Mouse (Mus musculus): ENCODE data around the gene Tex2. TPM values are rescaled to one million over a fixed set of nuclear protein-coding genes. Genes with fewer than 3 reads are reported as not detected.

Gene Tex2
- polyA plus RNA-seq, 1 experiment from 2014 or later: 11.2 TPM

DNA sequence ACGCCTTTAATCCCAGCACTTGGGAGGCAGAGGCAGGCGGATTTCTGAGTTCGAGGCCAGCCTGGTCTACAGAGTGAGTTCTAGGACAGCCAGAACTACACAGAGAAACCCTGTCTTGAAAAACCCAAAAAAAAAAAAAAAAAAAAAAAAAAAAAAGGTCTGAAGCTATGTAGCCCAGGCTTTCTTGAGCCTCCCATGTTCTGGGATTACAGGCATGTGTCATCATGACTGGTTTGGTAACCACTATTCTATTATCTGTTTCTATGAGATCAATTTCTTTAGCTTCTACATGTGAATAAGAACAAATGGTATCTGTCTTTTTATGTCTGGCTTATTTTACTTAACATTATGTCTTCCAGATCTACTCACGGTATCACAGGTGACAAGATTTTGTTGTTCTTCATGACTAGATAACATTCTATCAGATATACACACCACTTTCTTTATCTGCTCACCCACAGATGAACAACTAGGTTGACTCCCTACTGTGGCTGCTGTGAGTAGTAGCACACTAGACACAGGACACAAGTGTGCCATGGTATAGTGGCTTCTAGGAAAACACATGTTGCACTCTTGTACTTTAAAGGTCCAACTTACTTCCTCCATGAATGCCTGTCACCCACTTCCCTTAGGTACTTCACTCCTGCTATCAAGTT lies 135.6 kb downstream of the Tex2 start:
- Histone ChIP-seq H3K9me3 (ENCODE audit: control insufficient read depth, low read length) (no peaks in the 10 kb centered on the region), H3K4me1 (replicated peaks; ENCODE audit: control insufficient read depth, insufficient read depth, low read length) (no peaks in the 10 kb centered on the region), H3K27ac (ENCODE audit: low read depth, low read length) (no peak overlapping the region), H3K36me3 (ENCODE audit: control insufficient read depth, insufficient read depth, low read length) (no peaks in the 10 kb centered on the region), H3K27me3 (ENCODE audit: control insufficient read depth, insufficient read depth, low read length) (no peaks in the 10 kb centered on the region), H3K4me2 (replicated peaks; ENCODE audit: low read depth, low read length) (no peak overlapping the region), H3K9ac (ENCODE audit: low read depth, low read length) (no peak overlapping the region), H3K4me3 (ENCODE audit: low read depth, low read length) (no peak overlapping the region)
- ATAC-seq (ENCODE audit: low FRiP score) (no peak), DNase-seq (ENCODE audit: low spot score) (no peak)
- WGBS: 92% methylated on average over 3 of the region's 4 CpGs

DNA sequence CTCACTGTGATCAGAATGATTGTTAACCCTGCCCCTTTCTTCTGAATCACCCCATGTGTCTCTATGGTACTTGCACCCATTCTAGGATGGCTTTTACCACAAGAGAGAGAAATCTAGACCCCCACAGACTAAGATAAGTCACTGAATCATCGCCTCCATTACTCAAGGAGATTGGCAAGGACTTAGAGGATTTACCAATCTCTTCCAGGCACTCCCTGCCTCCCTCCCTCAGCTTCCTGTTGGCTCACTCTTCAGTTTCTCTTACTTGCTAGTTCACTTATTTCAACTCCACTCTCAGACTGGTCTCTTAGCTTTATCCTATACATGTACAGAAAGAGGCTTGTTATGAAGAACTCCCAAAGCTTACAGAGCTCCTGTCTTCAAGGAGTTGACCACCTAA lies 137.9 kb downstream of the Tex2 start:
- Histone ChIP-seq H3K36me3 (ENCODE audit: control insufficient read depth, insufficient read depth, low read length) (no peaks in the 10 kb centered on the region), H3K9ac (ENCODE audit: low read depth, low read length) (no peak overlapping the region), H3K27me3 (ENCODE audit: control insufficient read depth, insufficient read depth, low read length) (no peaks in the 10 kb centered on the region), H3K4me3 (ENCODE audit: low read depth, low read length) (no peak overlapping the region), H3K9me3 (ENCODE audit: control insufficient read depth, low read length) (no peaks in the 10 kb centered on the region), H3K27ac (ENCODE audit: low read depth, low read length) (no peak overlapping the region), H3K4me2 (replicated peaks; ENCODE audit: low read depth, low read length) (no peak overlapping the region), H3K4me1 (replicated peaks; ENCODE audit: control insufficient read depth, insufficient read depth, low read length) (no peaks in the 10 kb centered on the region)
- no peak for DNase-seq (ENCODE audit: low spot score)
- 94% methylated on average over 1 of the region's 1 CpGs for WGBS
- ATAC-seq (ENCODE audit: low FRiP score): no peak

DNA sequence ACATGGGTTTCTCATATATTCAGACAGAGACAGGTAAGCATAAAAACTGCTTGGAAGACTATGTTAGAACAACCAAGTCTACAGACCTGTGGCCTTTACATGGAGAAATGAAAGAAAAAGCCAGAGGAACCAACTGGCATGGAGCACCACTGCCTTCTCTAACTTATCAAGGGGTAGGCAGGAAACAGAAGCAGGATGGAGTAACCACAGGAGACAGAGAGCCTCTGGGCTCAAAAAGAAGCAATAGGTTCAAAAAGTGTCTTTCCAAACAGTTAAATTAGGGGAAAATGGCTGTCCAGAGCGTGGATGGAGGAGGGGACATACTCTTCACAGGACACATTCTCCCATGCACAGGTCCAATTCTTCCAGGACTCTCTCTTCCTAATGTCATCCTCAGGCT lies 141.6 kb downstream of the Tex2 start:
- H3K4me3 ChIP-seq (ENCODE audit: low read depth, low read length): no peak overlapping the region
- no peak for ATAC-seq (ENCODE audit: low FRiP score)
- no peak for DNase-seq (ENCODE audit: low spot score)
- no peaks in the 10 kb centered on the region for H3K36me3 ChIP-seq (ENCODE audit: control insufficient read depth, insufficient read depth, low read length)
- H3K27me3 ChIP-seq (ENCODE audit: control insufficient read depth, insufficient read depth, low read length): no peaks in the 10 kb centered on the region
- H3K4me2 ChIP-seq (replicated peaks; ENCODE audit: low read depth, low read length): no peak overlapping the region
- no peak overlapping the region for H3K27ac ChIP-seq (ENCODE audit: low read depth, low read length)
- no peaks in the 10 kb centered on the region for H3K4me1 ChIP-seq (replicated peaks; ENCODE audit: control insufficient read depth, insufficient read depth, low read length)
- no peaks in the 10 kb centered on the region for H3K9me3 ChIP-seq (ENCODE audit: control insufficient read depth, low read length)
- H3K9ac ChIP-seq (ENCODE audit: low read depth, low read length): no peak overlapping the region
- WGBS: 88% methylated on average over 1 of the region's 1 CpGs

DNA sequence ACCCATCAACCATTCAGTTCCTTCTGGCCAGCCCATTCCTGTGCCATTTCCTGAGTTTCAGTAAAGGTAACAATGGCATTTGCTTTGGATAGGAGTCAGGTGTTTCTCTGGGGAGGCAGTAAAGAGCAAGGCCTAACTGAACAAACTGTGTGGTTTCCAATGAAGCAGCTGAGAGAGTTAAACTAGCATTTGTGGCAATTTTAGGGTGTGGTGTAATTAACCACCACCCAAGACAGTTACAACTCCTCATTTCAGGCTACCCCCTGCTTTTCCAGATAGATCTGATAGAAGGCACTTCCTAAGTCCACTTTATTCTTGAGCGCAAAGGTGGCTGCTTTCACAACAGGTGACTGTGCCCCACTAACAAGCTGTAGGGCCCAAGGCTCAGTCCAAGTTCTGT lies 144.7 kb downstream of the Tex2 start:
- Histone ChIP-seq H3K4me3 (ENCODE audit: low read depth, low read length) (no peak overlapping the region), H3K36me3 (ENCODE audit: control insufficient read depth, insufficient read depth, low read length) (no peaks in the 10 kb centered on the region), H3K9ac (ENCODE audit: low read depth, low read length) (no peak overlapping the region), H3K27me3 (ENCODE audit: control insufficient read depth, insufficient read depth, low read length) (no peaks in the 10 kb centered on the region), H3K4me2 (replicated peaks; ENCODE audit: low read depth, low read length) (no peak overlapping the region), H3K9me3 (ENCODE audit: control insufficient read depth, low read length) (no peaks in the 10 kb centered on the region), H3K4me1 (replicated peaks; ENCODE audit: control insufficient read depth, insufficient read depth, low read length) (no peaks in the 10 kb centered on the region), H3K27ac (ENCODE audit: low read depth, low read length) (no peak overlapping the region)
- ATAC-seq (ENCODE audit: low FRiP score) (no peak), DNase-seq (ENCODE audit: low spot score) (no peak)
- WGBS: 95% methylated on average over 1 of the region's 1 CpGs

DNA sequence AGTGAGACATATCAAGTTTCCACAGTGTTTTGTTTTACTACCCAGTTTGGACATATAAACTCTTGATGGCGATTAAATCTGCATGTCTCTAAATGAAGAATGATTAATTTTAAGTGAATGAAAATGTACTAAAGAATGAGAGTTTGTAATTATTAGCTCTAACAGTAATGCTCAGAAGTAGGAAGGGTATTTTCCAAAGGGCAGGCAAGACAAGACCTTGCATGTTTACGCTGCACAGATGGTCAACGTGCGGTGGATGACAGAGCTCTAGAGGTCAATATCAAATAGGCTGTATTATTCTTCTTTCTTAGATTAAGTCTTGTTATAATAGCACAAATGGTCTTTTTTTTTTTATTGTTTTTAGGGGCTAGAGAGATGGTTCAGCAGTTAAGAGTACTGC lies 147.3 kb downstream of the Tex2 start:
- Histone ChIP-seq H3K9me3 (ENCODE audit: control insufficient read depth, low read length) (no peaks in the 10 kb centered on the region), H3K9ac (ENCODE audit: low read depth, low read length) (no peak overlapping the region), H3K4me1 (replicated peaks; ENCODE audit: control insufficient read depth, insufficient read depth, low read length) (no peaks in the 10 kb centered on the region), H3K27me3 (ENCODE audit: control insufficient read depth, insufficient read depth, low read length) (no peaks in the 10 kb centered on the region), H3K4me2 (replicated peaks; ENCODE audit: low read depth, low read length) (no peak overlapping the region), H3K4me3 (ENCODE audit: low read depth, low read length) (no peak overlapping the region), H3K36me3 (ENCODE audit: control insufficient read depth, insufficient read depth, low read length) (no peaks in the 10 kb centered on the region), H3K27ac (ENCODE audit: low read depth, low read length) (no peak overlapping the region)
- 92% methylated on average over 4 of the region's 4 CpGs for WGBS
- no peak for ATAC-seq (ENCODE audit: low FRiP score)
- no peak for DNase-seq (ENCODE audit: low spot score)

DNA sequence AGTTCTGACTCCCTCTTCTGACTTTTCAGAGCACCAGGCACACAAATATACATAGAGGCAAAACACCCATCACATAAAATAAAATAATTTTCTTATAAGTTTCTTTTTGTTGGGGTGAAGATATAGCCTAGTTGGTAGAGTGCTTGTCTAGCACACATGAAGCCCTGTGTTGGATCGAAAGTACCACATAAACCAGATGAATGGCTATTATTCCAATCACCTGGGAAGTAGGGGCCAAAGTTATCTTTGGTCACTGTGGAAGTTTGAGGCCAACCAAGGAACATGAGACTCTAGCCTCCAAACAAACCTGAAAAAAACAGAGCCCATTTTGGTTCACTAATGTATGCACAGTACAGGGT lies 147.7 kb downstream of the Tex2 start:
- no peak for DNase-seq (ENCODE audit: low spot score)
- Histone ChIP-seq H3K9me3 (ENCODE audit: control insufficient read depth, low read length) (no peaks in the 10 kb centered on the region), H3K27me3 (ENCODE audit: control insufficient read depth, insufficient read depth, low read length) (no peaks in the 10 kb centered on the region), H3K4me1 (replicated peaks; ENCODE audit: control insufficient read depth, insufficient read depth, low read length) (no peaks in the 10 kb centered on the region), H3K27ac (ENCODE audit: low read depth, low read length) (no peak overlapping the region), H3K9ac (ENCODE audit: low read depth, low read length) (no peak overlapping the region), H3K36me3 (ENCODE audit: control insufficient read depth, insufficient read depth, low read length) (no peaks in the 10 kb centered on the region), H3K4me3 (ENCODE audit: low read depth, low read length) (no peak overlapping the region), H3K4me2 (replicated peaks; ENCODE audit: low read depth, low read length) (no peak overlapping the region)
- 87% methylated on average over 1 of the region's 1 CpGs for WGBS
- ATAC-seq (ENCODE audit: low FRiP score): no peak

DNA sequence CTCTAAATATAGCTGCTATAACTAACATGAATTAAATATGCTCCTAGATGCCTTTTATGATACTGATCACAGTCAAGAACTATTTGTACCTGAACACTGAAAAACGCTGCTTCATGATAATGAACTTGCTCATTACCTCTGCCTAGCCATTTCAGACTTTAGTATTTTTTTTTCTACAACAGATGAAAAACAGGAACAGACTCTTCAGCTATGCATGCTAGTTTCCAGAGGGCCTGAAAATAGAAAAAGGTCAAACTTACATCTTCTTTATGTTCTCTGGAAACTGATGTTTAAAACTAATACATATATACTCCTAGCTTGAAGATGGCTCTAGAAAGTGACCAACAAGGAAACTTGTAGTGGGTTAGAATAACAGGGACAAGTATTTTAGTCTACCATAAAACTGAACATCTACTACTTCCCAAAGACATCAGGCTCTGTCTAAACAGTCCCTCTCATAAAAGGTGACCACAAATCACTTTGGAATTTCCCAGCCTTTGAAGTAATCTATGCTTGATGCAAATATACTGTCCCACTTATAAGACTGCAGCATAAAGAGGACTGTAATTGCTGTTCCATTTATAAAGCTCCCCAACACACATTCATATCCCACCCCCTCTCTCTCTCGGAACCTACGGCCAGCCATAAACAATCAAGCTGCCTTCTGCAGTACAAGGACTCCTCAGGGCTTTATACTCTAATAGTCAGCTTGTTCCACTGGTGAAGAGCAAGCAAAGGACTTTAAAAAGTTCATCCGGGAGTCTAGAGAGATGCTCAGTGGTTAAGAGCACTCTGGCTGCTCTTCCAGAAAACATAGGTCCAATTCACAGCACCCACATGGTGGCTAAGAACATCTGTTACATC lies 148.3 kb downstream of the Tex2 start:
- WGBS: 93% methylated on average over 4 of the region's 4 CpGs
- Histone ChIP-seq H3K9ac (ENCODE audit: low read depth, low read length) (no peak overlapping the region), H3K4me2 (replicated peaks; ENCODE audit: low read depth, low read length) (no peak overlapping the region), H3K36me3 (ENCODE audit: control insufficient read depth, insufficient read depth, low read length) (no peaks in the 10 kb centered on the region), H3K27ac (ENCODE audit: low read depth, low read length) (no peak overlapping the region), H3K9me3 (ENCODE audit: control insufficient read depth, low read length) (no peaks in the 10 kb centered on the region), H3K27me3 (ENCODE audit: control insufficient read depth, insufficient read depth, low read length) (no peaks in the 10 kb centered on the region), H3K4me3 (ENCODE audit: low read depth, low read length) (no peak overlapping the region), H3K4me1 (replicated peaks; ENCODE audit: control insufficient read depth, insufficient read depth, low read length) (no peaks in the 10 kb centered on the region)
- ATAC-seq (ENCODE audit: low FRiP score) (no peak), DNase-seq (ENCODE audit: low spot score) (no peak)

DNA sequence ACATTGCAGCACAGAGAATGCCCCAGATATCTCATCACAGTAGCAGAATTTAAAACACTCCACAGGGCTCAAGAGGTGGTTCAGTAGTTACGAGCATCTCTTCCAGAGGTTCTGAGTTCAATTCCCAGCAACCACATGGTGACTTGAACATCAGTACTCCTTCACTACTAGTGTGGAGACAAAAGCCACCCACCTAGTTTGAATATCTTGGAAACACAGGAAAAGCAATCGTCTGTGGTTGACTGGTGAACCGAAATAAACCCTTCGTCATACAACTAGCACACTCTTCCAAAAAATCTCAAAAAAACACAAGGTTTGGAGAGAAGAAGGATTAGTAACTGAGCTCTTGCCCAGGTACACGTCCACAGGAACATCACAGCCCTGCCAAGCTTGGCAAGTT lies 149.4 kb downstream of the Tex2 start:
- DNase-seq (ENCODE audit: low spot score) (no peak), ATAC-seq (ENCODE audit: low FRiP score) (no peak)
- WGBS: 78% methylated on average over 5 of the region's 5 CpGs
- Histone ChIP-seq H3K36me3 (ENCODE audit: control insufficient read depth, insufficient read depth, low read length) (no peaks in the 10 kb centered on the region), H3K4me2 (replicated peaks; ENCODE audit: low read depth, low read length) (no peak overlapping the region), H3K27ac (ENCODE audit: low read depth, low read length) (no peak overlapping the region), H3K4me3 (ENCODE audit: low read depth, low read length) (no peak overlapping the region), H3K27me3 (ENCODE audit: control insufficient read depth, insufficient read depth, low read length) (no peaks in the 10 kb centered on the region), H3K9me3 (ENCODE audit: control insufficient read depth, low read length) (no peaks in the 10 kb centered on the region), H3K9ac (ENCODE audit: low read depth, low read length) (no peak overlapping the region), H3K4me1 (replicated peaks; ENCODE audit: control insufficient read depth, insufficient read depth, low read length) (no peaks in the 10 kb centered on the region)

DNA sequence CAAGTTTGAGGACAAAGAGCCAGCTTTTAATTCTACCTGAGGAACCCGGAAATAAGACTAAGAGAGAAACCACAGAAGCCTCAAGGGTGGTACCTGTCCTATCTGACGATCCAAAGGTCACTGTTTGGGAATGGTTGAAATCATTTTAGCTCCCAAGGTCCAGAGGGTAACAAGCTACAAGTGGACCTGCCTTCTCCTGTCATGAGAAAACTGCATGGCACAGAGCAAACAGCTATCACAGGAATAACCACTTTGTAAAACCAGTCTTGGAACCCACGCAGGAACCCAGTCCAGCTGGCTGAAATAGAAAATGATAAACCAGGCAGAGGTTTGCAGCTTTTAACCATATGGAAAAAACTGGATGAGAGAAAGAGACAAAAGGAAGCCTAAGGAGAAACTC lies 150.9 kb downstream of the Tex2 start:
- Histone ChIP-seq H3K4me2 (replicated peaks; ENCODE audit: low read depth, low read length) (no peak overlapping the region), H3K27ac (ENCODE audit: low read depth, low read length) (no peak overlapping the region), H3K9ac (ENCODE audit: low read depth, low read length) (no peak overlapping the region), H3K36me3 (ENCODE audit: control insufficient read depth, insufficient read depth, low read length) (no peaks in the 10 kb centered on the region), H3K9me3 (ENCODE audit: control insufficient read depth, low read length) (no peaks in the 10 kb centered on the region), H3K27me3 (ENCODE audit: control insufficient read depth, insufficient read depth, low read length) (no peaks in the 10 kb centered on the region), H3K4me1 (replicated peaks; ENCODE audit: control insufficient read depth, insufficient read depth, low read length) (no peaks in the 10 kb centered on the region), H3K4me3 (ENCODE audit: low read depth, low read length) (no peak overlapping the region)
- ATAC-seq (ENCODE audit: low FRiP score): no peak
- 79% methylated on average over 3 of the region's 3 CpGs for WGBS
- DNase-seq (ENCODE audit: low spot score): no peak

Data from hindbrain, embryonic 11.5 days (tissue).